Mouse (Mus musculus) CD4-positive, CD25-positive, alpha-beta regulatory T cell, adult 2 months (primary cell): Measurements from ENCODE around the gene Igsf10.

Source experiments
- DNase-seq: peaks from one replicate; pipeline ENCODE4 v3.0.0-alpha.2; 2012; ENCODE audit warnings: low read depth, low spot score

Gene Igsf10

DNA sequence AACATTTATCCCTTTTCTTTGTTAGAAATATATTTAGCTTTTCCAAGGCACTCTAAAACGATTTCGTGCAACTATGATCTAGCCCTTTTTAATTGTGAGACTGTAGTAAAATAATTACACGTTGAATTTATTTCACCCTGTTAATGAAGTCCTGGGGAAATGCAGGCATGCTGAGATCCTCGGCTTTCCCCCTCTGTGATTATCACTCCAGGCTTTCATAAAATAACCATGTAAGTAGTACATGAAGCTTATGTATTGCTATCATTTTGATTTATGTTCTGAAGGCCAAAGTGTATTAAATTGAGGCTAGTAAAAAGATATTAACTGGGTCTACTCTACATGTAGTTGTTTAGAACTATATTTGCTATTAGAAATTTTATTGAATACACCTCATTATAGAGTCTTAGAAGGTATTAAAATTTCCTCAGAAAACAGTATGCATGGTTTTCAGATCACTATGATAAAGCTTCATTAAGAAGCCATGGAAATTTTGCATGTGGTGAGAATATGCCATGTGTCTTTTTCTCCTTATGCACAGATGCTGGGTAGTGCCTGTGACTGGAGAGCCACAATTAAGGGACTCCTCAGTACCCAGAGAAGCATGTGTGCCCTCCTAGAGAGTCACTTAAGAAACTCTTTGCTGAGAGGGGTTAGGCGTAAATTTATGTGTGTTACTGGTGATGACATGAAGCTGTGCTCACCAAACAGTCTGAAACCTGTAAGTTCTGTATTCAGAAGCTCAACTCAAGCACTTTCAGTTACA, 50.6 kb downstream of the Igsf10 start:
- no peak for DNase-seq

DNA sequence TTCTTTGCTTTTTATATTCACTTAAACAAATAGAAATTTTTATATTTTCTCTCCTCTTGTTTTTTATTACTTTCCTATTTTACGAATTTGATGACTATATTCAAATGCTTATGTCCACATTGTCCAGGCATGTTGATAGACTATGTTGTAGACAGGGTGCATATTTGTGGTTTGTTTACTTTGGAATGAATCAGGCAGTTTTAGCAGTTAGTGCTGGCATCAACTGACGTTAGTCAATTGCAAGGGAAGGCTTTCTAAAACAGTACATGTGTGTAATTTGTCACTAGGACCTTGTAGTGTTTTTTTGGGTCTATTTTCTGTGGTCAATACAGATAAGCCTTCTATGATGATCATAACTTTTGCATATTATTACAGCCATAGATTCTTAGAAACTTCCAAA, 53.6 kb downstream of the Igsf10 start:
- DNase-seq: no peak

DNA sequence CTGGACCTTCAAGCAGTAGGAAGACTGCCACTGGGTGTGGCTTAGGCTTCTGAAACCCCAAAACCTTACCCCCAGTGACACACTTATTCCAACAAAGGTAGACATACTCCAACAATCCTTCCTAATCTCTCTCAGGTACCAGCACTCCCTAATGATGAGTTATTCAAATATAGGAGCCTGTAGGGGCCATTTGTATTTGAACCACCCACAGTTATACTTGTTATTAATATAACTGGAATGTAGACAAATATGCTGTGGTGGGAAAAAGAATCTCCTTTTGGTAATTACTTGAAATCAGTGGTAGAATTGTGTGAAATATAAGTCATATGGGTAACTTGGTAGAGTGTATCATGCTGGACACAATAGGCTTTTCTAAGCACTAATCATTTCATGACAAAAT, 65.6 kb downstream of the Igsf10 start:
- DNase-seq: no peak

DNA sequence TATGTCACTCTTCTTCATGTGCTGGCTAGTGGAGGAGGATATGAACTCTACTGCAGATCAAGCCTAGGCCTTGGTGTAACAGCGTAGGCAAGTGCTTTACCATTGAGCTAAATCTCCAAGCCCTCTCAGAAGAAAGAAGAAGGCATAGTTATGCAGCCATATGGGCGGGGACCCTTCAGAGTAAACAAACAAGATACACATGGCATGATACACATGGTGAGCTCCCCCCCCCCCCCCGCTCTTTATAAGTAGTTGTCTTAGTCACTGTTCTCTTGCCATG, 66.0 kb downstream of the Igsf10 start:
- DNase-seq: no peak

DNA sequence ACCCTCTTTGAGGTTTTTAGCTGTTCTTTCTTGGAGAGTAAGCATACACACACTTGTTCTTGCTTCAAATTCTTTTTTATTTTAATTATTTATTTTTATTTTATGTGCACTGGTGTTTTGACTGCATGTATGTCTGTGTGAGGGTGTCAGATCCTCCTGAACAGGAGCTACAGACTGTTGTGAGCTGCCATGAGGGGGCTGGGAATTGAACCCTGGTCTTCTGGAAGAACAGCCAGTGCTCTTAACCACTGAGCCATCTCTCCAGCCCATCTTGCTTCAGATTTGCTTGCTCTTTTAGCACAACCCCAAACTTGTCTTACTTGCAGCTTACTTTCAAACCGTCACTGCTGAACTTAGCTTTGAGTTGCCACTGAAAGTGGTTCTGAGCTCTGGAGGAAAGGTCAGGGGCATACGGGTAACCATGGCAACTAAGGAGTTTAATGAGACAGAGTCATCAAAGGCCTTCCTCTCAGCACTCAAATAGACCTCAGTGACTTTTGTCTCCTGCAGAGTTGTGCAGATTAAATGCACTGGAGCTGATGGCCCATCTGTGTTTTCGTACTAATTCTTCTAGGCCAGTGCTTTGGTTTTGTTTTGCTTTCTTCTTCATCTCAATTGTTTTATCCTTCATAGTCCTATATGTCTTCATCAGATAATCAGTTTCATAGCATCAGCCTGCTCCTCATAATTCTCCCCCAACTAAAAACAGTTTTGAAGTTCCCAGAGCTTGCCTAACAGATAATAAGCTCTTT, 66.5 kb downstream of the Igsf10 start:
- peak; percentile 61 for DNase-seq

DNA sequence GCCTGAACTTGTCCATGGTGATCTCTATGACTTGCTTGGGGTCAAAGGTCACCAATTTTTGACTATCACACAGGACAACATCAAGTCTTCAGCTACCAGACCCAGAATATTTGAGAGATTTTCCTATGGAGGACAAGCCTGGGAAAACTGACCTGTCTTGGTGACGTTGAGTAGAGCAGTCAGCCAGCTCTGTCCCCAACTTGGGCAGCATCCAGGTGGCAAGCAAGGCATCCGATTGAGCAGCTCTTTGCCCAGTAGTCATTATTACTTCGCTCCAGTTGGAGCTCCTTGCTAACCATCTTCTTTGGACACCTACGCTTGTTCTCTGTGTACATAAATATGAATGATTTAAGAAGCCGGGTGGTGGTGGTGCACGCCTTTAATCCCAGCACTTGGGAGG, 73.4 kb downstream of the Igsf10 start:
- DNase-seq: no peak
